Mouse (Mus musculus): ENCODE measurements around the gene Asxl1.

GRCm38 (mm10) chr2:153345071-153345453 lies 567 bp upstream of the Asxl1 start:
- TF ChIP-seq CTCF (IDR thresholded peaks at IDR 0.05; ENCODE audit: insufficient read depth, low read length): no peak
- TF ChIP-seq POLR2A (IDR thresholded peaks at IDR 0.05; ENCODE audit: borderline replicate concordance, extremely low read depth, low read depth, low read length): no peak
